Mouse (Mus musculus) MEL (cell line): ENCODE results near the gene Desi1. TPM values are rescaled to one million over a fixed set of nuclear protein-coding genes. Genes with fewer than 3 reads are reported as not detected.

Source experiments
- DNase-seq: peaks from one replicate; pipeline ENCODE4 v3.0.0; 2011; ENCODE audit warnings: low read depth, low spot score
- H3K27ac ChIP-seq: 2 replicates; pipeline ENCODE4 v1.5.1; 2012; ENCODE audit warnings: low read depth, mild to moderate bottlenecking, control low read depth, low read length, moderate library complexity; ENCODE audit not compliant: control insufficient read depth
- H3K27me3 ChIP-seq, 2 experiments: fragments of 150-350 bp in 1 of 2; sonication (generic) in 1 of 2; 2 replicates each; pipeline ENCODE4 v1.6.1; 2012; ENCODE audit warnings: low read length in 2 of 2, mild to moderate bottlenecking in 2 of 2, improper control_type of control experiment in 1 of 2, moderate library complexity in 1 of 2; ENCODE audit not compliant: insufficient read depth in 2 of 2, control insufficient read depth in 1 of 2
- H3K36me3 ChIP-seq, 2 experiments: 2 replicates each; pipeline ENCODE4 v1.6.1; 2012 to 2014; ENCODE audit warnings: low read length in 2 of 2, improper control_type of control experiment in 1 of 2, inconsistent platforms in 1 of 2, mild to moderate bottlenecking in 1 of 2; ENCODE audit not compliant: insufficient read depth in 2 of 2, control insufficient read depth in 1 of 2
- H3K4me1 ChIP-seq, 2 experiments: fragments of 150-350 bp in 1 of 2; sonication (generic) in 1 of 2; 2 replicates each; pipeline ENCODE4 v1.6.1; 2012; ENCODE audit warnings: low read length in 2 of 2, improper control_type of control experiment in 1 of 2, mild to moderate bottlenecking in 1 of 2; ENCODE audit not compliant: insufficient read depth in 2 of 2, control insufficient read depth in 1 of 2
- H3K4me3 ChIP-seq, 2 experiments: fragments of 150-350 bp in 1 of 2; sonication (generic) in 1 of 2; 2 replicates each; pipeline ENCODE4 v1.5.1; 2012; ENCODE audit warnings: low read depth in 2 of 2, low read length in 2 of 2, mild to moderate bottlenecking in 2 of 2, moderate library complexity in 2 of 2, control low read depth in 1 of 2, improper control_type of control experiment in 1 of 2; ENCODE audit not compliant: control insufficient read depth in 1 of 2, insufficient read depth in 1 of 2
- H3K79me2 ChIP-seq: 2 replicates; pipeline ENCODE4 v1.6.1; 2012; ENCODE audit warnings: mild to moderate bottlenecking, low read length, moderate library complexity; ENCODE audit not compliant: control insufficient read depth, poor library complexity, insufficient read depth
- H3K9ac ChIP-seq: 2 replicates; pipeline ENCODE4 v1.6.1; 2012; ENCODE audit warnings: low read depth, mild to moderate bottlenecking, control low read depth, low read length, moderate library complexity; ENCODE audit not compliant: control insufficient read depth, poor library complexity, severe bottlenecking
- H3K9me3 ChIP-seq: fragments of 150-350 bp; sonication (generic); replicated peaks from 2 replicates; pipeline ENCODE4 v1.6.1; 2012; ENCODE audit warnings: mild to moderate bottlenecking, low read length, improper control_type of control experiment, moderate library complexity; ENCODE audit not compliant: insufficient read depth
- BHLHE40 ChIP-seq: IDR thresholded peaks from 2 replicates; pipeline ENCODE4 v1.6.1; 2012; ENCODE audit warnings: low read depth, mild to moderate bottlenecking, inconsistent platforms, low read length, improper control_type of control experiment, borderline replicate concordance
- CHD1 ChIP-seq: IDR thresholded peaks from 2 replicates; pipeline ENCODE4 v1.6.1; 2012; ENCODE audit warnings: low read depth, mild to moderate bottlenecking, inconsistent platforms, low read length, improper control_type of control experiment
- ELF1 ChIP-seq: IDR thresholded peaks from 2 replicates; pipeline ENCODE4 v1.6.1; 2014; ENCODE audit warnings: low read depth, mild to moderate bottlenecking, inconsistent platforms, low read length, improper control_type of control experiment, moderate library complexity
- EP300 ChIP-seq, 2 experiments: IDR thresholded peaks; 2 replicates each; pipeline ENCODE4 v1.6.1; 2011; ENCODE audit warnings: improper control_type of control experiment in 2 of 2, low read length in 2 of 2, low read depth in 1 of 2, mild to moderate bottlenecking in 1 of 2
- ETS1 ChIP-seq: IDR thresholded peaks from 2 replicates; pipeline ENCODE4 v1.6.1; 2012; ENCODE audit warnings: low read depth, mild to moderate bottlenecking, inconsistent platforms, low read length, improper control_type of control experiment, moderate library complexity
- GATA1 ChIP-seq: IDR thresholded peaks from 2 replicates; pipeline ENCODE4 v1.6.1; 2011; ENCODE audit warnings: low read depth, low read length, improper control_type of control experiment
- HCFC1 ChIP-seq: IDR thresholded peaks from 2 replicates; pipeline ENCODE4 v1.6.1; 2012; ENCODE audit warnings: low read depth, mild to moderate bottlenecking, inconsistent platforms, low read length, improper control_type of control experiment, moderate library complexity
- KAT2A ChIP-seq: conservative IDR thresholded peaks from 2 replicates; pipeline ENCODE4 v1.6.1; 2012; ENCODE audit warnings: low read depth, low read length, improper control_type of control experiment, inconsistent platforms
- MAX ChIP-seq: IDR thresholded peaks from 2 replicates; pipeline ENCODE4 v1.6.1; 2011; ENCODE audit warnings: low read length, improper control_type of control experiment
- MEF2A ChIP-seq: IDR thresholded peaks from 2 replicates; pipeline ENCODE4 v1.6.1; 2014; ENCODE audit warnings: low read depth, mild to moderate bottlenecking, inconsistent platforms, low read length, improper control_type of control experiment; ENCODE audit not compliant: poor library complexity, insufficient replicate concordance, severe bottlenecking; ENCODE audit errors: extremely low read depth
- MXI1 ChIP-seq: IDR thresholded peaks from 2 replicates; pipeline ENCODE4 v1.6.1; 2011; ENCODE audit warnings: mild to moderate bottlenecking, low read depth, low read length, improper control_type of control experiment
- NELFE ChIP-seq: IDR thresholded peaks from 2 replicates; pipeline ENCODE4 v1.6.1; 2011; ENCODE audit warnings: low read depth, low read length, improper control_type of control experiment
- POLR2A ChIP-seq, 2 experiments: IDR thresholded peaks; 2 replicates each; pipeline ENCODE4 v1.6.1; 2011 to 2012; ENCODE audit warnings: low read length in 2 of 2, mild to moderate bottlenecking in 2 of 2, control low read depth in 1 of 2, improper control_type of control experiment in 1 of 2, low read depth in 1 of 2, moderate library complexity in 1 of 2; ENCODE audit not compliant: control insufficient read depth in 1 of 2, insufficient read depth in 1 of 2, poor library complexity in 1 of 2
- POLR2AphosphoS5 ChIP-seq: IDR thresholded peaks from 2 replicates; pipeline ENCODE4 v1.6.1; 2012; ENCODE audit warnings: low read depth, borderline replicate concordance, mild to moderate bottlenecking, inconsistent platforms, low read length, moderate library complexity, mixed read lengths
- RAD21 ChIP-seq: IDR thresholded peaks from 2 replicates; pipeline ENCODE4 v1.6.1; 2011; ENCODE audit warnings: mild to moderate bottlenecking, low read depth, low read length, improper control_type of control experiment
- SIN3A ChIP-seq: IDR thresholded peaks from 2 replicates; pipeline ENCODE4 v1.6.1; 2012; ENCODE audit warnings: low read length, improper control_type of control experiment, inconsistent platforms
- TAL1 ChIP-seq: IDR thresholded peaks from 2 replicates; pipeline ENCODE4 v1.6.1; 2012; ENCODE audit warnings: mild to moderate bottlenecking, inconsistent platforms, low read length, moderate library complexity, mixed read lengths
- TCF12 ChIP-seq: IDR thresholded peaks from 2 replicates; pipeline ENCODE4 v1.6.1; 2014; ENCODE audit warnings: low read depth, mild to moderate bottlenecking, inconsistent platforms, low read length, improper control_type of control experiment, moderate library complexity
- USF2 ChIP-seq, 2 experiments: IDR thresholded peaks; 2 replicates each; pipeline ENCODE4 v1.6.1; 2011 to 2012; ENCODE audit warnings: improper control_type of control experiment in 2 of 2, low read length in 2 of 2, borderline replicate concordance in 1 of 2, inconsistent platforms in 1 of 2, low read depth in 1 of 2, mild to moderate bottlenecking in 1 of 2; ENCODE audit not compliant: insufficient read depth in 1 of 2
- ZNF384 ChIP-seq: IDR thresholded peaks from 2 replicates; pipeline ENCODE4 v1.6.1; 2012; ENCODE audit warnings: low read depth, mild to moderate bottlenecking, inconsistent platforms, low read length, improper control_type of control experiment
- polyA plus RNA-seq, 2 experiments: library from polyadenylated mRNA; stranded (reverse) in 1 of 2; unstranded in 1 of 2; fragments of >175 nt in 1 of 2; fragments of >200 nt in 1 of 2; gene quantifications; 2 replicates each; pipeline versions ENCODE4 v1.2.1 to v1.2.4; 2012; ENCODE audit warnings: low replicate concordance in 2 of 2, low read depth in 1 of 2; ENCODE audit not compliant: insufficient read length in 2 of 2, insufficient read depth in 1 of 2, missing spikeins in 1 of 2
- total RNA-seq: library from RNA; depleted of rRNA; stranded (reverse); fragments of 300-350 nt; gene quantifications from 2 replicates; pipeline ENCODE4 v1.2.3, GENCODE M21; 2012

Gene Desi1
- total and polyA plus RNA-seq, 3 experiments = 26.3 to 116 TPM; not detected in 1

GRCm38 (mm10) chr15:82014745-82015391, 18.8 kb downstream of the Desi1 start:
- peaks cover 8 to 25% of the 10 kb centered on the region in 2 experiments; a peak in 3 of 4 replicates for H3K4me1 ChIP-seq
- TF ChIP-seq CHD1 (0 out of 2 replicates have a peak, but pooled peaks have one; percentile 20), HCFC1 (no peak), ZNF384 (no peak), ETS1 (0 out of 2 replicates have a peak, but pooled peaks have one; percentile 7), BHLHE40 (no peak), SIN3A (peak; percentile 74), USF2 (IDR thresholded peaks at IDR 0.05; ENCODE audit: borderline replicate concordance in 1 of 2, insufficient read depth in 1 of 2, low read depth in 1 of 2, low read length in 2 of 2) (no peak), TAL1 (no peak), POLR2A (IDR thresholded peaks at IDR 0.05; ENCODE audit: control insufficient read depth in 1 of 2, insufficient read depth in 1 of 2, low read depth in 1 of 2, low read length in 2 of 2, poor library complexity in 1 of 2) (no peak)
- H3K9ac ChIP-seq = peak overlapping the region; percentile 88
- peaks cover 43% of the 10 kb centered on the region for H3K79me2 ChIP-seq
- peak overlapping the region; percentile 25 for H3K27ac ChIP-seq
- DNase-seq = peak; percentile 55
- H3K36me3 ChIP-seq = peaks cover 5 to 30% of the 10 kb centered on the region in 2 experiments
- H3K9me3 ChIP-seq = no peaks in the 10 kb centered on the region
- H3K27me3 ChIP-seq = no peaks in the 10 kb centered on the region
- peak overlapping the region; percentile 72 to 99 for H3K4me3 ChIP-seq

DNA sequence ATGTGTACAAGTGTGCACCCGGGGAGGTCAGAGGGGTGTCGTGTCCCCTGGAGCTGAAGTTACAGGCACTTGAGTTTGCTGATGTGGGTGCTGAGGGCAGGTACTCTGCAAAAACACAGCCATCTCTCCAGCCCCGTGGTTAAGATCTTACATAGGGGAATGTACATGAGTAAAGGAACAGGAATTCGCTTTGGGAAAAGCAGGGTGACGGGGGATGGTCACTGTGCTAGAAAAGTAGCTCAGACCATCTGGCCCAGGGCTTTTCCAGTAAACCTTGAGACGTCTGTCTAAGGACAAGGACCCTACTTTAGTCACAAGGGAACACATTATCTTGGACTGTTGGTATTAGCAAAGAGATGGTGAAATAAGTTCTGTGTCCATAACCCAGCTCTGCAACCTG, 21.7 kb downstream of the Desi1 start:
- no peak for DNase-seq
- Histone ChIP-seq H3K9me3 (no peaks in the 10 kb centered on the region), H3K27ac (no peak overlapping the region), H3K9ac (no peak overlapping the region), H3K27me3 (no peaks in the 10 kb centered on the region), H3K4me3 (no peak overlapping the region), H3K36me3 (peaks cover 6 to 16% of the 10 kb centered on the region in 2 experiments), H3K79me2 (peaks cover 43% of the 10 kb centered on the region), H3K4me1 (peaks cover 12 to 20% of the 10 kb centered on the region in 2 experiments)
- TF ChIP-seq MEF2A = no peak
- no peak for TF ChIP-seq NELFE
- TF ChIP-seq HCFC1 = no peak
- TF ChIP-seq ZNF384 = no peak

DNA sequence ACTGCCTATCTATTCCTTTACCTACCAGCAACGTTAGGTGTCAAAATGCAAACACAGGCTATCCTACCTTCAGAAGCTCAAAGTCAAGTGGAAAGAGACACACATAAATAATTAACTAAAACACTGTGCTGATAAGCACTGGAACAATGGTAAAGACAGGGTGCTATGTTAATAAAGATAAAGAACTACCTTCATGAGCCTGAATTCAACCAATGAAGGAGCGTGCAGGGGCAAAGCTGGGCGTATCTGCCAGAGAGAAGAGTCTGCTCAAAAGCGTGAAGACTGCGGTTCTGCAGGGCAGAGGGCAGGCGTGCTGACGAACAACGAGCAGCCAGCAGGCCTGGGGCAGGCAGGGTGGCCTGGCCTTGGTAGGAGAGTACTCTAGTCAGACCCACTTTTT, 29.4 kb downstream of the Desi1 start:
- Histone ChIP-seq H3K36me3 (peaks cover 10 to 26% of the 10 kb centered on the region in 2 experiments), H3K4me3 (no peak overlapping the region), H3K27ac (0 out of 2 replicates have a peak overlapping the region, but pooled peaks have one; percentile 8), H3K27me3 (no peaks in the 10 kb centered on the region), H3K4me1 (peaks cover 16 to 17% of the 10 kb centered on the region in 2 experiments), H3K9ac (no peak overlapping the region), H3K9me3 (no peaks in the 10 kb centered on the region), H3K79me2 (peaks cover 7% of the 10 kb centered on the region; the same call in 1 of the 2 replicates)
- DNase-seq = peak; percentile 60
- TF ChIP-seq ELF1 (no peak), EP300 (IDR thresholded peaks at IDR 0.05; ENCODE audit: low read depth in 1 of 2, low read length in 2 of 2) (peak; percentile 31 to 43; a peak in 2 of 4 replicates), RAD21 (no peak), MAX (peak; percentile 39; the same call in 1 of the 2 replicates), GATA1 (peak; percentile 66), SIN3A (peak; percentile 51; the same call in 1 of the 2 replicates), TAL1 (no peak), KAT2A (no peak), POLR2AphosphoS5 (no peak), MXI1 (peak; percentile 62; the same call in 1 of the 2 replicates), USF2 (IDR thresholded peaks at IDR 0.05; ENCODE audit: borderline replicate concordance in 1 of 2, insufficient read depth in 1 of 2, low read depth in 1 of 2, low read length in 2 of 2) (no peak), TCF12 (peak; percentile 49; the same call in 1 of the 2 replicates)
